Mouse (Mus musculus): ENCODE measurements around the gene Mylip. TPM values are rescaled to one million over a fixed set of nuclear protein-coding genes. Genes with fewer than 3 reads are reported as not detected.

Mylip gene
- total RNA-seq, 2 experiments from 2014 or later: 18.8 to 21.0 TPM

DNA sequence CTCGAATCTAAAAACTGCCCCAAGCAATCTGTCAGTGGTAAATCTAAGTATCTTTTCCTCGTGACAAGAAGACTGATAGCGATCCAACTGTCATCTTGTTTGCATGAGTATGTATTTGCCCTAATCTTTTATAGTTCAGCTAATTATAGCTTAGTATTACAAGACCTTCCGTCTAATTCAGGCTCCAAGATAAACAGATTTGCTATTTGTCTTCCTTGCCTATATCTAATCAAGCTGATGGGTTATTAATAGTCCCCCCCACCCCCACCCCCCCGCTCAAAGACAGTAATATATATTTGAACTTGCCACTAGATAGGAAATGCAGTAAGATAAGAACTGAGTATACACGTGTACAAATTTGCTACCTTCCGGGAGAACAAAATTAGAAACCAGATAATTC, 7.3 kb upstream of the Mylip start:
- Histone ChIP-seq H3K27ac (no peak overlapping the region), H3K4me3 (no peak overlapping the region)
- TF ChIP-seq CTCF (conservative IDR thresholded peaks at IDR 0.05): no peak
- no peak for DNase-seq (ENCODE audit: low spot score in 2 of 2)

DNA sequence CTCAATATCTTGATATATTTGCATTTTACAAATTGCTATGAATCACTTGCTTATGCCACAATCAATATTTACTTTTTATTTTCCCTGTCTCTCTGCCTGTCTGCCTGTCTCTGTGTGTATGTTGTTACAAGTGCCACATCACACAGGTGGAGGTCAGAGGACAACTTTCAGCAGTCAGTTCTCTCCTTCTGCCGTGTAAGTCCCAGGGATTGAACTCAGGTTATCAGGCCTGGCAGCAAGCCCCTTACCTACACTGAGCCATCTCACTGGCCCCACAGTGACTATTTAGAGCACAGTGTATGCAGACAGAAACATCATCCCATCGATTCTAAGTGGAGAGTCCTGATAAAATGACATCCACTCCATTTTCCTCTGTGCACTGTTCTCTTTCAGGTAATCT, 4.9 kb upstream of the Mylip start:
- DNase-seq (ENCODE audit: low spot score in 2 of 2): no peak
- H3K4me3 ChIP-seq: no peak overlapping the region
- TF ChIP-seq CTCF (conservative IDR thresholded peaks at IDR 0.05): no peak
- no peak overlapping the region for H3K27ac ChIP-seq

DNA sequence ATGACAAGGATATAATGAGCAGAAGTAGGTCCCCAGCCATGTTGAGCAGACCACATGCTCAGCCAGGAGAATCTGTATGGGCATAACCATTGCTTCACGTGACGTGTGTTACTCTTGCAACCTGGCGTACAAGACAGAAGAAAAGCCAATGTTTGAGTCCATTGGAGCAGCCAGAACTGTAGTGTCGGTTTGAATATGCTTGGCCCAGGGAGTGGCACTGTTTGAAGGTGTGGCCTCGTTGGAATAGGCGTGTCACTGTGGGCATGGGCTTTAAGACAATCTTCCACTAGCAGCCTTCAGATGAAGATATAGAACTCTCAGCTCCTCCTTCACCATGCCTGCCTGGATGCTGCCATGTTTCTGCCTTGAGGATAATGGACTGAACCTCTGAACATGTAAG, 4.0 kb upstream of the Mylip start:
- Histone ChIP-seq H3K27ac (no peak overlapping the region), H3K4me3 (no peak overlapping the region)
- no peak for DNase-seq (ENCODE audit: low spot score in 2 of 2)
- no peak for TF ChIP-seq CTCF (conservative IDR thresholded peaks at IDR 0.05)

DNA sequence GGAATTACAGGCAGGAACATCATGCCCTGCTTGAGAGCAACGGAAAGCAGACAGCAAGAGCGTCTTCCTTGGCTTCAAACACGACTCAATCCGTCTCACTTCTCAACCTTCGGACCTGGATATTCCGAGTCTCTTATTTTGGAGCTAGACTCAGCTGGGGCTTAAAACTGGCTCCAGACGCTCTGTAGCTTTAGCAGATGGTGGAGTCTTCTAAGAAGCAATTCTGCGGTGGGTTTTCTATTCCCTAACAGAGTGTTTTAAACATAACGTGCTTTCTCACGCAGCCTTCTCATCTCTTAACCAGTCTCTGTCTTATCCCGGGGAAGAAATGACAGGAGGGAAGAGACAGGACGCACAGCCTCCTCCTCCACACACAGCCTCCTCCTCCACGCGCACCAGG, 3.3 kb upstream of the Mylip start:
- TF ChIP-seq CTCF (conservative IDR thresholded peaks at IDR 0.05): no peak
- Histone ChIP-seq H3K4me3 (no peak overlapping the region), H3K27ac (peak overlapping the region; percentile 39; the same call in 1 of the 2 replicates)
- DNase-seq (ENCODE audit: low spot score in 2 of 2): no peak

DNA sequence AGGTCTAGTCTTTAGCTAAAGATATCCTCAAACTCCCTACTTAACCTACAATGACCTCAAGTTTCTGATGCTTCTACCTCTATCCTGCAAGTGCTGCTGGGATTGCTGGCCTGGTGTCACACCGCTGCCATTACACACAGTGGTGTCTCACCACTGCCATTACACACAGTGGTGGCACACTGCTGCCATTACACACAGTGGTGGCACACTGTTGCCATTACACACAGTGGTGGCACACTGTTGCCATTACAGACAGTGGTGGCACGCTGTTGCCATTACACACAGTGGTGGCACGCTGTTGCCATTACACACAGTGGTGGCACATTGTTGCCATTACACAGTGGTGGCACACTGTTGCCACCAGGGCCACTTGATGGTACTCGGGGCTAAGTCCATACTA, 2.3 kb upstream of the Mylip start:
- peak; percentile 48 for TF ChIP-seq CTCF (conservative IDR thresholded peaks at IDR 0.05)
- H3K4me3 ChIP-seq: no peak overlapping the region
- H3K27ac ChIP-seq: no peak overlapping the region
- DNase-seq (ENCODE audit: low spot score in 2 of 2): no peak

DNA sequence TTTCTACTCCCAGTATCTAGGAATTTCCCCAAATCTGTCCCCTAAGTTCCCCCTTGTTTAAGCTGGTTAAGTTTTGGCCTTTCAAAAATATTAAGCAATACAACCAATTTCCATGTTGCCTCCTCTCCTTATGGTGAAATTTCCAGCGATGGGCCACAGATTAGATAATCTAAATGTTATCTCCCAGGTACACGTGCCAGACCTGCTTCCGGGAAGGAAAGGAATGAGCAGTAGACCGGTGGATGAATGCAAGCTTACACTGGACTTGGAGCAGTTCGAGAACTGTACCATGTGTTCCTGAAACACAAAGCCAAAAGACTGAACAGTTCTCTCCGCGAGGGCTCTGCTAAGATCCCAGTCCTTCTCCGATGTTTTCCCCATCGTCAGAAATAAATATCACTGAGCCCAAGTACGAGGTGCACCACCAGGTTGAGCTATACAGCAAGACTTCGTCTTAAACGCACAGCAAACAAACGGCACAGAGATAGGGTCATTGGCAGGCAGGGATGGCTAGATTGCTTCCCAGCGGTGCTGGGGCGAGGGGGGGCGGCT, 1.2 kb upstream of the Mylip start:
- DNase-seq (ENCODE audit: low spot score in 2 of 2): no peak
- Histone ChIP-seq H3K27ac (no peak overlapping the region), H3K4me3 (no peak overlapping the region)
- no peak for TF ChIP-seq CTCF (conservative IDR thresholded peaks at IDR 0.05)

DNA sequence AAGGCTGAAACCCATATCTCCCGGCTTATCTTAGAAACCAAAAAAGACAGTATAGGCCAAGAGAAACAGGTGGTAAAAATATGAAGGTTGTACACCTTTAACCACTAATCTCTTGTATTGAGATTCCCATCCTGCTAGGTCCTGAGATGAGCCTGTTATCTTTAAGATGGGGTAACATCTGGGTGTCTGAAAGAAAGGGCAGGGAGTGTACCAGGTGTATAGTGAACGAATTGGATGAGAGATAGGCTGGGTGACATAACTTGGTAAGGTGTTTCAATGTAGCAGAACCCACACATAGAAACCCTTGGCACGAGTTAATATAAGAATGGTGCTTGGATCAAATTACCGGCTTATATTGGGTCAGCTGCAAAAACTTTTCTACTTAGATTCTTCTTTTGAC, 653 bp upstream of the Mylip start:
- H3K27ac ChIP-seq: peak overlapping the region; percentile 75
- TF ChIP-seq CTCF (conservative IDR thresholded peaks at IDR 0.05): no peak
- H3K4me3 ChIP-seq: peak overlapping the region; percentile 97
- no peak for DNase-seq (ENCODE audit: low spot score in 2 of 2)

DNA sequence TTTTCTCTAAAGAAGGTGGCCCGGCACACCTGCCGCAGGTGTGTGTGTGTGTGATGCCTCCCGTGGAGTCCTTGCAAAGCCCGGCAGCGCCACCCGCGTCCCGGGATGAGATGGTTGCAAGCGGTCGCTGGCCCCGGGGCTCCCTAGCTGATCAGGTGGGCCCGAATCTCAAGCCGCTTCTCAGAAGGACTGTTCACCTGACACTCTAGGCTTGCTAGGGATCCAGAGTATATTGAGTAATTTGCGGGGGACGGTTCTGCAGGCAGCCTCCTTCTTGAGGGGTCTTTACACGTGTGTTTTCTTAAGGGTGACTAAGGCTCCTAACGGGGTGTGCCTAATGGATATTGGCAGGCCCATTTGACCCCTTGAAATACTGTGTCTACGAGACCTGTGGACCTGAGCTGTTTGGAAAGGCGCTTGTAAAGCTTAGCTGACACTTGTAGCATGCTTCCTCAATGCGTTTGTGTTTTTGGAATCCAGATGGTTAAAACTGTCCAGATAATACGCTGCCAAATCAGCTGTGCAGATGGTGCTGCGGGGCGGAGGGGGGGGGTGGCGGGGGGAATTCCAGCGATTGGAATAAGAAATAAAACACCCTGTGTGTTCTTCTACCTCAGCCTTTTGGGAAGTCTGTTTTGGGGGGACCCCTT, 895 bp downstream of the Mylip start:
- TF ChIP-seq CTCF (conservative IDR thresholded peaks at IDR 0.05): peak; percentile 39
- DNase-seq (ENCODE audit: low spot score in 2 of 2): no peak
- peak overlapping the region; percentile 97 for H3K4me3 ChIP-seq
- peak overlapping the region; percentile 95 for H3K27ac ChIP-seq

DNA sequence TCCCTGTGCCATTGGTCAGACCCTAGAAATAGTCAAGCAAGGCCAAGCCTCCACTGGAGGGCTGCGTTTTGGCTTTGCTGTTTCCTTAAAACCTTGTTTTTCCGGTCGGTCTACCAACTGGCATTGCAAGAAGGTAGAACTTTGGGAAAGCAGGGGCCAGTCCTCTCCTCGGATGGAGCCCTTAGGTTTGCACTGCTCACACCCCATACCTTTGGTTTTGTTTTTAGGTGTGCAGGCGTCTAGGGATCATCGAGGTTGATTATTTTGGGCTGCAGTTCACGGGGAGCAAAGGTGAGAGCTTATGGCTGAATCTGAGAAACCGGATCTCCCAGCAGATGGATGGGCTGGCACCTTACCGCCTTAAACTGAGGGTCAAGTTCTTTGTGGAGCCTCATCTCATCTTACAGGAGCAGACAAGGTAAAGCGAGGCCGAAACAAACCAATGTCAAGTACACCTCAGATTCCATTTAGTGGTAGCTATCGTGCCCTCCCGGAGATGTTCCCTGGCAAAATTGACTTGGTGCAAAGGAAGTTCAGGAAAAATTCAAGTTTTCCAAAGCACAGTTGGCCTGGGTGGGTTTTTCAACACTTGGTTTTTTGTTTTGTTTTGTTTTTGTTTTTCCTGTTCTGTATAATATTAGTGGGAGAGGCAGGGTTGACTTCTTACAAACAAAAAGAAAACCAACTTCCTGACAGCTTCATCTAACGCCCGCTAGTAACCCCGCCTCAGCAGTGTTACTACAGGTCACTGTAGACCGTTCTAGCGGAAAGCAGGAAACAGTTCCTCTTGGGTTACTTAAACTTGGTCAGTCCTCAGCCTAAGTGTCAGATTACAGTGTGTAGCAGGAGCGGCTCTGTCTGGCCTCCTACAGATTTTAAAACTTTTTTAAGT, 1.7 kb downstream of the Mylip start:
- no peak for DNase-seq (ENCODE audit: low spot score in 2 of 2)
- Histone ChIP-seq H3K27ac (peak overlapping the region; percentile 95), H3K4me3 (peak overlapping the region; percentile 97)
- no peak for TF ChIP-seq CTCF (conservative IDR thresholded peaks at IDR 0.05)

DNA sequence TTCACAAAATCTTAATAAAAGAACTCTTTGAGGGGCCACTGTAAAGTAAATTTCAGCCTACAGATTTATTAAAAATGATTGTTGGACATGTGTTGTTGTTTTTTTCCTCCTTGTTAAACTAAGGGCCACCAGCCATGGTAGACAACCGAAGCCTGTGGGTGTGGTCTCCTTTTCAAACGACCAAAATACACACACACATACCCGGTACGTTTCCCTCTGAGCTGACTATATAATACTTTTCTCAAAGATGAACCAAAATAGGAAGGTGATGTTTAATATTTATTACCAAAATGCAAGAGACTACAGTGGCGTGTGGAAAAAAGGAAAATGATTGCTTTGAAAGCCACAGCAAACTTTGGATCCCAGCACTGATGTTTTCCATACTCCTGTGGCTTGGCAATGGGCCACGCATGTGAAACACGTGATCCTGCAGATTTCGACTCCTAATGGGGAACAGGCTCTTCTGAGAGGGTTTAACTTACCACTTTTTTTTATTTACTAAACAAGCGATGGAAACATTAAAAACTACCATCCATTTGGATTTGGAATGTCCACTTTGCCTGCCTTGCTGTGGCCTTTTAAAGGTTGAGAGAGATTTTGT, 2.4 kb downstream of the Mylip start:
- TF ChIP-seq CTCF (conservative IDR thresholded peaks at IDR 0.05): no peak
- peak overlapping the region; percentile 53 for H3K27ac ChIP-seq
- DNase-seq (ENCODE audit: low spot score in 2 of 2): no peak
- peak overlapping the region; percentile 97 for H3K4me3 ChIP-seq

DNA sequence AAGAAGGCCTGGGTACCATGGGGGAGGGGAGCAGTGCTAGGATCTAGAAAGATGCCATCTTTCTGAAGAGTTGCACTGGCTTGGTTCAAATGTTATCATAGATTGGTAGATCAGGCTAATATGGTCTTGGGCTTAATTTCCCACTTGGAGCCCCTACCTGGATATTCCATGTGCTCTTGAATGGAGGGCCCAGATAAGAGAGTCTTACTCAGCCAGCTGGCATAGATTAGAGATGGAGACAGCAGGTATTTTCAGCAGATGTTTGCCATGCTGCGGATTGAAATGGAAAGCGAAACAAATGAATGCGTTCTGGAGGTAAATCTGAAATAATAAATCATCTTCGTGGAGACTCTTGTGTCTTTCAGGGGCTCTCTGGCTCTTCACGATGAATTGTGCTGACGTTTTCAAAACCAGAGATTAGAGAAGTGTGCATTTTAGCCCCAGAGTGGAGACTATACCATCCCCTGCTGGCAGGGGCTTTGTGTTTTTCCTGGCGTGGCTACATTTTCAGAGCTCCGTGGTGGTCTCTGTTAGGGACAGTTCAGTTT, 4.8 kb downstream of the Mylip start:
- no peak for TF ChIP-seq CTCF (conservative IDR thresholded peaks at IDR 0.05)
- Histone ChIP-seq H3K4me3 (no peak overlapping the region), H3K27ac (no peak overlapping the region)
- DNase-seq (ENCODE audit: low spot score in 2 of 2): no peak

DNA sequence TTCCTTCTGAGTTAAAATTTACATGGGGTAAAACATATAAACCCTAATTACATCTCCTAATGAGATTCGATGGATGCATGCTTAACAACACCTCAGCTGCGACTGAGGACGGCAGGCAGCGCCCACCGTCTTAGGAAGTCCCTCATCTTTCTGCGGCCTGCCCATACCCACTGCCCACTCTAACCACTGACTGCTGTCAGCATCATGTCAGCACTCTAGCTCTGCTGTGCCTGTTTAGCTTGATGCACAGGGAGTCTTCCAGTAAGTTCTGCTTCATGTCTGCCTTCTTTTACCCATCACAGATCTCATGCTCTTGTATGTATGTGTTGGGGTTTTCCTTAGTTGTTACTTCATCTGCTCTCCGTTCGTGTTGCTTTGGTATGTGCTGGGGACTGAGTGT, 7.2 kb downstream of the Mylip start:
- no peak for DNase-seq (ENCODE audit: low spot score in 2 of 2)
- H3K4me3 ChIP-seq: no peak overlapping the region
- no peak for TF ChIP-seq CTCF (conservative IDR thresholded peaks at IDR 0.05)
- H3K27ac ChIP-seq: peak overlapping the region; percentile 80

DNA sequence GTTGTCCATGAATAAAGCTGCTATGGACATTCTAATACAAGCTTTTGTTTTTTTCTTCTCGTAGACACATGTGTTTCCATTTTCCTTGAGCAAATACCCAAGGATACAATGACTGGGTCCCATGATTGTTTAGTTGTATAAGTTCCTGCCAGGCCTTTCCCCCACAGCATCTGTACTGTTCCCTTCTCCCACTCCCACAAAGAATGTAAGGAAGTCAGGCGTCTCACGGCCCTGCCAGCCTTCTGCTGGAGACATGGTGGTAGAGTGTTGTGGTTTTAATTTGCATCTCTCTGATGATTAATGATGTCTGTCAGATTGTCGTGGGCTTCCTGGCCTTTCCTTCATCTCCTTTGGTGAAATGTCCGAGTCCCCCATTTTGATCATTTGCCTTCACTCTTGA, 7.7 kb downstream of the Mylip start:
- Histone ChIP-seq H3K27ac (peak overlapping the region; percentile 80), H3K4me3 (peak overlapping the region; percentile 8; the same call in 1 of the 2 replicates)
- TF ChIP-seq CTCF (conservative IDR thresholded peaks at IDR 0.05): no peak
- DNase-seq (ENCODE audit: low spot score in 2 of 2): peak in 1 of 2 experiments; percentile 60
